Mouse (Mus musculus) brown adipose tissue, adult 24 weeks (tissue): ENCODE data around the gene Alpk1. TPM values are rescaled to one million over a fixed set of nuclear protein-coding genes. Genes with fewer than 3 reads are reported as not detected.

Experiments
- H3K27ac ChIP-seq: fragments of 200-500 bp; replicated peaks from 2 replicates; pipeline ENCODE4 v1.5.1; 2012; ENCODE audit warnings: low read depth, mild to moderate bottlenecking, low read length
- H3K4me1 ChIP-seq: fragments of 200-500 bp; 2 replicates; pipeline ENCODE4 v1.6.1; 2012; ENCODE audit warnings: low read length, mixed read lengths; ENCODE audit not compliant: control insufficient read depth, insufficient read depth, insufficient read length
- H3K4me3 ChIP-seq: fragments of 200-500 bp; 2 replicates; pipeline ENCODE4 v1.5.1; 2012; ENCODE audit warnings: low read depth, mild to moderate bottlenecking, low read length, moderate library complexity; ENCODE audit not compliant: insufficient read depth
- polyA plus RNA-seq: library from polyadenylated mRNA; stranded (reverse); fragments of >200 nt; gene quantifications from 2 replicates; pipeline ENCODE4 v1.2.4, GENCODE M21; 2012; ENCODE audit not compliant: missing spikeins, insufficient read depth, insufficient read length

Alpk1 gene
- 0.54 and 0.63 TPM in 2 replicates for polyA plus RNA-seq

GRCm38 (mm10) chr3:127780021-127780644 is at the start of gene Alpk1:
Alpk1 (minus strand) TSS chr3:127780527.
- Histone ChIP-seq H3K27ac (peak within 1 kb of the TSS; percentile 80), H3K4me1 (no peaks in the 10 kb centered on the region), H3K4me3 (peak within 1 kb of the TSS; percentile 59)

- Histone ChIP-seq H3K4me3 (no peak overlapping the region), H3K4me1 (no peaks in the 10 kb centered on the region), H3K27ac (no peak overlapping the region)
These were observed 46.8 kb upstream of the Alpk1 start for GRCm38 (mm10) chr3:127827123-127827522.

GRCm38 (mm10) chr3:127826503-127826902 is 46.2 kb upstream of the Alpk1 start:
- Histone ChIP-seq H3K4me3 (no peak overlapping the region), H3K4me1 (no peaks in the 10 kb centered on the region), H3K27ac (no peak overlapping the region)

- H3K4me3 ChIP-seq: no peak overlapping the region
- H3K27ac ChIP-seq: no peak overlapping the region
- H3K4me1 ChIP-seq: no peaks in the 10 kb centered on the region
These were observed 43.8 kb upstream of the Alpk1 start for GRCm38 (mm10) chr3:127823886-127824863.

- H3K27ac ChIP-seq: no peak overlapping the region
- no peak overlapping the region for H3K4me3 ChIP-seq
- no peaks in the 10 kb centered on the region for H3K4me1 ChIP-seq
These were observed 40.9 kb upstream of the Alpk1 start for GRCm38 (mm10) chr3:127821209-127821608.

- no peaks in the 10 kb centered on the region for H3K4me1 ChIP-seq
- no peak overlapping the region for H3K27ac ChIP-seq
- H3K4me3 ChIP-seq: no peak overlapping the region
These were observed 40.1 kb upstream of the Alpk1 start for GRCm38 (mm10) chr3:127820400-127820799.

- H3K4me3 ChIP-seq: no peak overlapping the region
- no peaks in the 10 kb centered on the region for H3K4me1 ChIP-seq
- no peak overlapping the region for H3K27ac ChIP-seq
These were observed 38.7 kb upstream of the Alpk1 start for GRCm38 (mm10) chr3:127818694-127819663.

GRCm38 (mm10) chr3:127817120-127817683 is 36.9 kb upstream of the Alpk1 start:
- no peak overlapping the region for H3K27ac ChIP-seq
- no peak overlapping the region for H3K4me3 ChIP-seq
- no peaks in the 10 kb centered on the region for H3K4me1 ChIP-seq

- H3K4me3 ChIP-seq: no peak overlapping the region
- no peaks in the 10 kb centered on the region for H3K4me1 ChIP-seq
- H3K27ac ChIP-seq: no peak overlapping the region
These were observed 28.8 kb upstream of the Alpk1 start for GRCm38 (mm10) chr3:127809103-127809502.

GRCm38 (mm10) chr3:127807846-127808245 is 27.5 kb upstream of the Alpk1 start:
- H3K4me3 ChIP-seq: no peak overlapping the region
- no peak overlapping the region for H3K27ac ChIP-seq
- no peaks in the 10 kb centered on the region for H3K4me1 ChIP-seq

GRCm38 (mm10) chr3:127805991-127806390 is 25.7 kb upstream of the Alpk1 start:
- Histone ChIP-seq H3K4me3 (no peak overlapping the region), H3K4me1 (no peaks in the 10 kb centered on the region), H3K27ac (no peak overlapping the region)

GRCm38 (mm10) chr3:127805071-127805470 is 24.7 kb upstream of the Alpk1 start:
- Histone ChIP-seq H3K4me1 (no peaks in the 10 kb centered on the region), H3K4me3 (no peak overlapping the region), H3K27ac (no peak overlapping the region)

GRCm38 (mm10) chr3:127804439-127804838 is 24.1 kb upstream of the Alpk1 start:
- Histone ChIP-seq H3K4me1 (no peaks in the 10 kb centered on the region), H3K4me3 (no peak overlapping the region), H3K27ac (no peak overlapping the region)

- H3K4me3 ChIP-seq: peak overlapping the region; percentile 42
- peak overlapping the region; percentile 74; the same call in 1 of the 2 replicates for H3K27ac ChIP-seq
These were observed 22.5 kb upstream of the Alpk1 start for GRCm38 (mm10) chr3:127802814-127803213.

More at GRCm38 (mm10) chr3:127802814-127803213, 22.5 kb upstream of the Alpk1 start:
- no peaks in the 10 kb centered on the region for H3K4me1 ChIP-seq
